Mouse (Mus musculus): ENCODE measurements around the gene Hibadh.

Hibadh gene

GRCm38 (mm10) chr6:52567327-52568299, 72.6 kb downstream of the Hibadh start:
- no peak for DNase-seq (ENCODE audit: low read depth, low spot score)

GRCm38 (mm10) chr6:52565210-52565609, 75.0 kb downstream of the Hibadh start:
- DNase-seq (ENCODE audit: low read depth, low spot score): no peak

GRCm38 (mm10) chr6:52562994-52563393, 77.2 kb downstream of the Hibadh start:
- DNase-seq (ENCODE audit: low read depth, low spot score): no peak

GRCm38 (mm10) chr6:52559041-52559440, 81.1 kb downstream of the Hibadh start:
- no peak for DNase-seq (ENCODE audit: low read depth, low spot score)

- DNase-seq (ENCODE audit: low read depth, low spot score): no peak
Observed at GRCm38 (mm10) chr6:52544376-52544775, 95.8 kb downstream of the Hibadh start.

GRCm38 (mm10) chr6:52542464-52542863, 97.7 kb downstream of the Hibadh start:
- no peak for DNase-seq (ENCODE audit: low read depth, low spot score)

GRCm38 (mm10) chr6:52539911-52540310, 100.3 kb downstream of the Hibadh start:
- no peak for DNase-seq (ENCODE audit: low read depth, low spot score)

- no peak for DNase-seq (ENCODE audit: low read depth, low spot score)
Observed at GRCm38 (mm10) chr6:52535072-52535704, 105.0 kb downstream of the Hibadh start.

- DNase-seq (ENCODE audit: low read depth, low spot score): no peak
Observed at GRCm38 (mm10) chr6:52532144-52532492, 108.1 kb downstream of the Hibadh start.

- no peak for DNase-seq (ENCODE audit: low read depth, low spot score)
Observed at GRCm38 (mm10) chr6:52531366-52532143, 108.6 kb downstream of the Hibadh start.

GRCm38 (mm10) chr6:52530861-52531260, 109.3 kb downstream of the Hibadh start:
- no peak for DNase-seq (ENCODE audit: low read depth, low spot score)

- DNase-seq (ENCODE audit: low read depth, low spot score): no peak
Observed at GRCm38 (mm10) chr6:52524226-52524625, 116.0 kb downstream of the Hibadh start.

GRCm38 (mm10) chr6:52518704-52519103, 121.5 kb downstream of the Hibadh start:
- no peak for DNase-seq (ENCODE audit: low read depth, low spot score)

- DNase-seq (ENCODE audit: low read depth, low spot score): no peak
Observed at GRCm38 (mm10) chr6:52517272-52517671, 122.9 kb downstream of the Hibadh start.

- no peak for DNase-seq (ENCODE audit: low read depth, low spot score)
Observed at GRCm38 (mm10) chr6:52513876-52514405, 126.2 kb downstream of the Hibadh start.

- DNase-seq (ENCODE audit: low read depth, low spot score): no peak
Observed at GRCm38 (mm10) chr6:52508789-52509188, 131.4 kb downstream of the Hibadh start.

- DNase-seq (ENCODE audit: low read depth, low spot score): no peak
Observed at GRCm38 (mm10) chr6:52507946-52508345, 132.2 kb downstream of the Hibadh start.

- DNase-seq (ENCODE audit: low read depth, low spot score): no peak
Observed at GRCm38 (mm10) chr6:52507171-52507570, 133.0 kb downstream of the Hibadh start.

- DNase-seq (ENCODE audit: low read depth, low spot score): no peak
Observed at GRCm38 (mm10) chr6:52505777-52506755, 134.1 kb downstream of the Hibadh start.

GRCm38 (mm10) chr6:52504676-52505460, 135.3 kb downstream of the Hibadh start:
- DNase-seq (ENCODE audit: low read depth, low spot score): no peak

All from CD4-positive helper T cell, adult 2 months (primary cell).